Mouse (Mus musculus): ENCODE measurements around the gene Dgkh. TPM values are rescaled to one million over a fixed set of nuclear protein-coding genes. Genes with fewer than 3 reads are reported as not detected.

Gene Dgkh
- total RNA-seq, 2 experiments from 2014 or later: 8.6 to 8.9 TPM

DNA sequence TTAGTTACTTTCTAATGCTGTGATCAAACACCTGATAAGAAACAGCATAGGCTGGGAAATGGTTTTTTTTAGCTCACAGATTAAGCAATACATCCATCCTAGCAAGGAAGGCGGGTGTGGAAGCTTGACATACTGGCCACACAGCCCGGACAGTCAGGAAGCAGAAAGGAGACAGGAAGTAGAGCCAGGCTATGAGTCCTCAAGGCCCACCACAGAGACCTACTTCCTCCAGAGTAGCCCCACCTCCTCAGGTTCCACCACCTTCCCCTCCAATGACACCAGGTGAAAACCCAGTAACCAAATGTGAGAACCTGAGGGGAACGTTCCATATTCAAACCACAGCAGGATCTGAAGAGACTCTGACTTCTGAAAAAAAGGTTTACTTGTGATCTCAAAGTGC, 53.6 kb downstream of the Dgkh start:
- no peak for DNase-seq (ENCODE audit: low spot score in 2 of 2)

DNA sequence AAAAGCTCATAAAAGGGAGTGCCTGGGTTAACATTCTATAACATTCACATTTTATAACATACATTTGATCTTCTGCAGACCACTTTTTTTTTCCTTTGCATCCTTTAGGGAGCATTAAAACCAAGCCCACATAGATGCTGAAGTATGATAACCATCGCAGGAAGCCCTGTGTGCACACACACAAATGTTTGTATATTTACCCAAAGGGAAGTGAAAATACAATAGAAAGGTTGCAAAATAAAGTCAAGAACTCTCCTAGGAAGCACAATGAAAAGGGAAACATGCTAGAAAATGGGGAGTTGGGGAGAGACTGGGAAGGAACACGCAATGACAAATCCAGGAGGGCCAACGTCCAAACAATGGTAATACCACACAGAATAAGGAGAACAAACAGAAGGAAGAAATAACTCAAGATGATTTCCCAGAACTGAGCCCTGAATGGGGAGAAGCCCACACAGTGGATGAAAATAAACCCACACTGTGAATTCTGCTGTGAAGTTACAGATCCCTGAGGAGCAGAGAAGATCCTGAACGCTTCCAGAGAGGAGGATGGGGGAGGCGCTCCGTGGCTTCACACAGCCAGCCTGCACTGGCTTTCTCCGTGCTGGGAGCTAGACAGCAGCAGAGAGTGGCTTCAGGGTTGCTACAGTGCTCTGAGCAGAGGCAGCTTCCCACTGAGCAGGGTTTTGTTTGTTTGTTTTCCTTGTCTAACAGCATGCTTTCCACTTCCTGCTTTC, 54.6 kb downstream of the Dgkh start:
- DNase-seq (ENCODE audit: low spot score in 2 of 2): peak in 1 of 2 experiments; percentile 37

DNA sequence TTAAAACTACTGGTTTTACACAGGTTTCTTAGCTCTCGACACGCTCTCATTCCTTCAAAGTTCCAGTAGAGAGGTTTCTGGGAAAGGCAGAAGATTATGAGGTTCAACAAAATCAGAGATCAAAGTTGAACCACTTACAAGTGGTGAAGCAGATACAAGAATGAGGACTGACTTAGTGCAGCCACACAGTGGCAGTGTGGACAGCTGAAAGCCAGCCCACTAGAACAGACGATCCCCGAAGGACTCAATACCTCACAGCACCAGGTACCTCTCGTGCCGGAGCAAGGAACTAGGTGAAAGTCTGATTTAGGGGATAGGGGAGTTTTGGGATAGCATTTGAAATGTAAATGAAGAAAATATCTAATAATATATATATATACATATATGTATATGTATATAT, 56.1 kb downstream of the Dgkh start:
- no peak for DNase-seq (ENCODE audit: low spot score in 2 of 2)

DNA sequence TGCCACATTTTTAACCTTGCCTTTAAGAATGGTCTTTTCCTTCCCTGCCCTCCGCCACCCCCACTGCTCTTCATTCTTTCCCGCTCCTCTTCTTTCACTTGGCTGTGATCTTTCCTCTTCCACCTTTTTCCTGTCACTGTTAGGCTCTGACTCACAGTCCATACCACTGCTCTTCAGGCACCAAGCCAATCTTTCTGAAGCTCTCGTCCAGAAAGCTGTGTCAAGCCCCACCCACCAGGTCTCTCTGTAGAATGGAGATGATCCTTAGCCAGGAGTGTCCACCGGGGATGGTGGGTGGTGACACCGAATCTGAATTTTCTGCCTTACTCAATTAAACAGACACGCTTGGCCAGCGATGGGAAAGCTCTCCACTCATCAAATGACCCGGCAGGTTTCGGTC, 58.0 kb downstream of the Dgkh start:
- DNase-seq (ENCODE audit: low spot score in 2 of 2): no peak

DNA sequence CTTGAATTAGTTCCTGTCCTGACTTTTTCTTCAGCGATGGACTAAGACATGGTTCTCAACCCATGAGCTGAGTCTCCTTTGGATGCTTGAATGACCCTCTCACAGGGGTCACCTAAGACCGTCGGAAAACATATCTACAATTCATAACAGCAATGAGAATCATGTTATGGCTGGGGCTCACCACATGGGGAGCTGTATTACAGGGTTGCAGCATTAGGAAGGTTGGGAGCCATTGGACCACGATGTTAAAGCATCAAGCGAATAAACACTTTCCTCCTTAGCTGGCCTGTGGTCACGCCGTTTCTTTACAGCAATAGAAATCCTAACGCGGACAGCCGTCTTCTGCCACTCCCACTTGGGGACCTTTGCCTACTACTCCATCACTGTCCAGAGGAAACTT, 62.6 kb downstream of the Dgkh start:
- DNase-seq (ENCODE audit: low spot score in 2 of 2): no peak

DNA sequence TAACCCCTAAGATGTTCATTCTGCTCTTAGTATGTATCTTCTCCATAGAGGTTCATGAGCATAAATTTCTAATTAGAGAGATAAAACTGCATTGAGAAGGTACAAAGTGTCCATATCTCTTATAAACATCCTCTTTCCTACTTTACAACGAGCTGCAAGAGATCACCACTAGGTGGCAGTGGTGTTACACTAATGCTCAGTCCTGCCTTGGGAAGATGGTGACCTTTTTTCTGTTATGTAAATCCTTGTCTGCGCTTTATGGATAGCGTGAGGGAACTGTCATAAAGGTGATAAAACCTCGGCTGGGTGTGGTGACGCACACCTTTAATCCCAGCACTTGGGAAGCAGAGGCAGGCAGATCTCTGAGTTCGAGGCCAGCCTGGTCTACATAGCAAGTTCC, 64.3 kb downstream of the Dgkh start:
- DNase-seq (ENCODE audit: low spot score in 2 of 2): peak; percentile 27 to 69

DNA sequence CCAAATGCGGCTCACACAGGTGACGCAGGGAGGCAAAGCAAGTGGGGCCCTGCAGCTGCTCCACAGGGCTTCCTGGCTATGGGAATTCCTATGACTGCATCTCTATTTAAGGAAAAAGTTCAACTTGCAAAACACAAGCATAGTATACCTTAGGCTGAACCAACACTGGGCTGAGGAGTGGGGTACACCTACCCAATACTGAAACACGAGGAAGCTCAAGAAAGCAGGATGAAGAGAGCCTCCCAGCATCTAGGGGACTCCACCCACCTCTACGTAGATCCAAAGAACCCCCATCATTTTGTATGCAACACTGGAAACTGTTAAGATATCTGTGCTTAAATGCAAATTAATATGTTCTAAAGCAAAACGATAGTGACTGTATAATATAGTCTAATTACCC, 64.8 kb downstream of the Dgkh start:
- DNase-seq (ENCODE audit: low spot score in 2 of 2): no peak

DNA sequence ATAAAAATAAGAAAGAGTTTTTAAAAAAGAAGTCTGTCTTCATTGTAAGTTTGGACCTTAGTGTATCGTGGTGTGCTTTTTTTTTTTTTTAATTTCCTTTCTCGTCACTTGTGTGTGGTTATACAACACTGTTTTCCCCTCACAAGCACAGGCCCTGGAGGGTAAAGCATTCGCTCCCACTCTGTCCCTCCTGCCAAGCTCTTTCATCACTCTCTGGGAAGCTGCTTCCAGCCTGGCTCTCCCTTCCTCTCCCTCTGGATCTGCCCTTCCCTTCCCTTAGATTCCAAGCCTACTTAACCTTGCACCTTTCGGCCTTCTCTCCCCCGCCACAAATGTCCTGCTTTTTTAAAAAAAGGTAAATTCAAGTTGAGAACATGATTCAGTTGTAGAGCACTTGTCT, 69.9 kb downstream of the Dgkh start:
- DNase-seq (ENCODE audit: low spot score in 2 of 2): no peak

DNA sequence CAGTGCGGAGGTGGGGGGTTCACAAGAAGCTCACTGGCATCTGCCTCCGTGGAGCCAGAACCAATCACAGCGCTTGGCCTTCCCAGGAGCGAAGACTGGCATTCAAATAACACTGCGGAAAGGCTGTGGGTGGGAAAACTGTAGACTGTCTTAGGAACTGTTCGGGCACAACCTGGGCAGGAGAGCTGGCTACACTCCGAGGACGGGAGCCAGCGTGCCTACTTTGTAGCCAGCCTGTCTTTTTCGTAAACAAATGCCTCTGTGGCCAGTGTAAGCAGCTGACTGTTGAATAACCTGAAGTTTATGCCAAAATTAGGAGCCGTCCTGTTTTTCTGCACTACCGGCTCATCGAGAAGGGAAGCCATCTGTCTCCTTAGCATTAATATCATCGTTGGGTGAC, 71.1 kb downstream of the Dgkh start:
- no peak for DNase-seq (ENCODE audit: low spot score in 2 of 2)

DNA sequence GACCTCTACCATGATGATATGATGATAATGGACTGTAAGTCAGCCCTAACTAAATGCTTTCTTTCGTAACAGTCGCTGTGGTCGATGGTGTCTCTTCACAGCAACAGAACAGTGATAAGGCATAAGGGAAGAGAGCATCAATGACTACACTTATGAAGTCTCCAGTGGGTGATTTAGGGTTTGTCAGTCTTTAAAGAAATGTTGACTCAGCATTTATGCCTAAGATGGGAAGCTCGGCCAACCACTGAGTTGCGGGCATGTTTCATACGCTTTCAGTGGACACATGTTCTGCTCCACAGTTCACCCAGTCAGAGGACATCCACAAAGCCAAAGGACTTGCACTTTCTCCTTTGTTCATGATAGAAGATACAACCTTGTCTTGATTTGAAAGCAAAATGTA, 73.9 kb downstream of the Dgkh start:
- no peak for DNase-seq (ENCODE audit: low spot score in 2 of 2)

DNA sequence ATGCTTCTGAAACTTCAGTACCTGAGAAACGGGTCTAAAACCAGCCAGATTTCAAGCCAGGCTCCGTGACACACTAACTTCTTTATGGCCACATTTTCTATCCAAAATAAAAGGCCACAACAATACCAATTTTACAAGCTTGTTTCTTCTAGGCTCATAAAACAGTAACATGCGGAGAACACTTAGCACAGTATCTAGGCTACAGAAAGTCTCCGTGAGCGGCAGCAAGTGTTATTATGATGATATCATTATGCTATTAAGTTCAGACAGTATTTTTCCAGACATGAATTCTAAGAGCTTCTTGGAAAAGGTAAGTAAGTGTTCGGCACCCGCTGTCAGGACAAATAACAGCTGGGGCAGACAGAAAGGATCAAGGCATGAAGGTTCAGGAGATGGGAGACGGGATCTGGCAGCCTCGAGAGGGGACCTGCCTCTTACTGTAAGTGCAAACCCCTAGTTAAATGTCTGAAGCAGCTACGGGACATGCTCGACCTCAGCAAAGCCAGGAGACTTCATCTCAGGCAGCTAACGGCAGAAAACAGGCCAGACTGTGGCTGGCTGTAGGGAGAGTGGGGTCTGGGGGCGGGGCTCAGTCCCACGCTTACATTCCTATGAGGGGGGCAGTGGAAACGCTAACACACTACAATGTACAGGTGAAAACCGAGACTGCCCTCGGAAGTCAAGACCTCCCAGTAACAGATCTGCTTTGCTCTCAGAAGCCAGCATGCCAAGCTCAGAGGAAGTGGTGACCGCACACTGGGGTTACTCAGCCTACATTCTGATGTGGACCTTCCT, 75.5 kb downstream of the Dgkh start:
- DNase-seq (ENCODE audit: low spot score in 2 of 2): no peak

DNA sequence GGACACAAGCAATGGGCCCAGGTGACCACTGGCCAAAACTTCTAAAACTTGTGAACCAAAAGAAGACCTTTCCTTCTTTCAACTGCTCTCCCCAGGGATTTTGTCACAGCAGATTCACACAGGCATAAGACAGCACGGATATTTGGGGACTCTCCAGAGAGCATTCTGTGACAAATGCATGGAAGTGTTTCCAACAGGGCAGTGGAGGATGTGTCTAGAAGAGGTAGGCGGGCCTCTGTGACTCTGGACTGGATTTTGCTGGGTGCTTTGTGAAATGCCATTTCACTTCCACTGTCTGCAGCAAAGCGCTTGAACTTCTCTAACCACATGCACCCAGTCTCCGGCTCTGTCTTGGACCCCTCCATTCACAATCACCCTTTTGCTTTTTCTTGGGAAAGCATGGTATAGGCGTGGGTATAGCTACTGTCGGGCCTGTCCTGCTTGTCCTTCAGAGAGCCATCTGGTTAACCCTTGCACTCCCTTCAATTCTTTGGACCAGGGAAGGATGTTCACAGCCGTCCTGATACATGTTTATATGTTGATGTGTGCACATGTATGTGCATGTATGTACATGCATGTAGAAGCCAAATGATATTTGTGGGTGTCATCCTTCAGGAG, 77.5 kb downstream of the Dgkh start:
- no peak for DNase-seq (ENCODE audit: low spot score in 2 of 2)

DNA sequence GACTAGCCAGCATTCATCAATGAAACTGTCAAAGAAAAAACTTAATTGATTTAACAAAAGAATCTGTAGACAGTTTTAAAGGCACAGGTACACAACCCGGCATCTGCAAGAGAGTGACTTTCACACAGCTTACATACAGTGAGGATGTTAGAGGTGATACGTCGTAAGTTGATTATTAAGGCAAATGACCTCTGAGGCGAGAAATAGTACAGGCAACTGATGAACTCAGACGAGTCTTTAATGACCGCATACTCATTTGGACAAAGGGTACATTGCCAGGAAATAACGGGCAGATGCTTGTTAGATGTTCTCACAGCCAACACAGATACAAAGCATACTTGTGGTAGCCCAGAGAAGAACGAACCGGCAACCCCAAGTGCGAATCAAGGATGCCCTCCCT, 78.4 kb downstream of the Dgkh start:
- no peak for DNase-seq (ENCODE audit: low spot score in 2 of 2)

DNA sequence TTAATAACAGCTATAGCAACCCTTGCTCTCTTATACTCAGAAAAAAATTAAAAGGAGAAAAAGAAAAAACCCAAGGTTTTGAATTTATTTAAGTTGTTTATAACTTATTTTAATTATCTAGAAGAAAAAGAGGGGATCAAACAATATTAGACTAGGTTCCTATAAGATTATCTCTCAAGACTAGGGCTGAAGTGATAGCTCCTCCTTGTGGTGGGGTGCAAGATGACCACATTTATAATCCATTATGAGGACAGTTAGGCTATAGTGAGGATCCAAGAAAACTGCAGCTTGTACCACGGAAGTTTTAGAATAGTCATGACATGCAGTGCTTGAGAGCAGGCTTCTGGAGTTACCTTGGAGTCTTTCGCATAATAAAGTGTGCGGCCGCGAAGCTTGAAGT, 79.2 kb downstream of the Dgkh start:
- DNase-seq (ENCODE audit: low spot score in 2 of 2): no peak

DNA sequence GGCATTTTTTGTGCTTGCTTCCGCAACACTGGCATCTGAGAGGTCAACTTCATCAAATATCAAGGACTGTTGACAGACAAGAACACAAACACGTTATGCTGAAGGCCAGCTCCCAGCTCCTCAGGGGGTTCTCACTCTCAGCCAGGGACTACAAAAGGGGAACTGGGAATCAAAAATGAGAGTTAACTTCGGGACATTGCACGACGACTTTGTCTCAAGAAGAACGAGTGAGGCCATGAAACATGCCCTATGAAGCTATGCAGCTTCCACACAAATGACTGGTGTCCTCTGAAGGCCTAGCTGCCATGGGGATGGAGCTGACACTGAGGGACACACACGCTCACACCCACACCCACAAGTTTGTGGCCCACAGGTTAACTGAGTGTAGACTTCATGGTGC, 80.9 kb downstream of the Dgkh start:
- DNase-seq (ENCODE audit: low spot score in 2 of 2): no peak

DNA sequence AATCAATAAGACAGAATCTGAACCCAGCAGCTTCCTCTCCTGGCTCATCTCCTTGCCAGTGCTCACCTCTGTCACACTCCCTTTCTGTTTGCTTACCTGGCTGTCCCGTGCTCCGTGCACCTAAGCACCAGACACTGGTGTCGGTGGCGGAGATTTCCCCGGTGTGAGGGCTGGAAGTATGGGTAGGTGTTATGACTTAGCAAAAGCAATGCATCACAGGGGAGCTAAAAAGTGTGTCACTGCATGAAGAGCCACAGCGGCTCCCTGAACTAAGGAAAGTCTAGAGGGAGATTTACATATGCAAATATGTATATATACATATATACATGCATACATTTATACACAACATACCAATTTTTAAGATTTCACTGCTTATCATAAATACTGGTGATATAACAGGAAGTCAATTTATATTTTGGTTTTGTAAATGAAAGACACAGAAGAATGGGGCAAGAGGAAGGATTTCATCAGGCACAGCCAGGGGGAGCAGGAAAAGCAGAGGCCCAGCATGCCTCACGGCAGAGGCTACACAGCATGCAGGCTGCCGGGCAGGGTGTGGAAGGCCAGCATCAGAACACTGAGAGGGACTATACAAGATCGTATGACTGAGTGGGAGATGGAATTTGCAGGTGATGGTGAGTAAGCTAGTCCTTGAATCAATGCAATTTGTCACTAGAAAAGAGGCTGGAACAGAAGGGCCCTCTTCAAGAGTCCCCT, 82.0 kb downstream of the Dgkh start:
- DNase-seq (ENCODE audit: low spot score in 2 of 2): no peak

DNA sequence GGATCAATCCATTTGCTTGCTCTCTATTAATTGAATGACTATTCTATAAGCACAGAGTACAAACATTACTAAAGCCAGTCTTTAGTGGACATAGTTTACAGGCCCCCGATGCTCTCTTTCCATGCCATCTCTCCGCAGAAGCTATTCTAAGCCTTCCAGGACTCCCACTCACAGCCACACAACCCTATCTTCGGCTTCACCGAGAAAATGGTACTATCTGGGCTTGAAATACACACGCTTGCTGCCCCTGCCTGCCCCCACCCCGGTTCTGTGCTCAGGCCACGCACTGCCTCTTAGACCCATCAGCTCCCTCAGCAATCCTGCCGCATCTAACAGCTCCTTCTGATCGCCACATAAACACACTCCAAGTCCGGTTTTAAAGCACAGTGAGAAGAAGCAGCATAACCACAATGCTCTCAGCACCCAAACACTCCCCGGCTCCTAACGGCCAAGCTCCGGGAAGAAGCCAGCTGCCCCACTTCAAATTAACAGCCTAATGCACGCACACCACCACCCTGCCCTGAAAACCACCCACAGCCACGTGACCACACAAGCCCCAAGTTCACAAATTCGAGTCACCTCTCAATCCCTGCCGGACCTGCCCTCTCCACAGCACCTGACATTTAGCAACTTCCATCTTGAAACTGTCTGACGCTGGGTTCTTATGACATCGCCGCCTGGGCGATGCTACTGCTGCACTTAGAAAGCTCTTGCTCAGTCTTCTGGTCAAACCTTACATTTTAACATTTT, 82.9 kb downstream of the Dgkh start:
- no peak for DNase-seq (ENCODE audit: low spot score in 2 of 2)

DNA sequence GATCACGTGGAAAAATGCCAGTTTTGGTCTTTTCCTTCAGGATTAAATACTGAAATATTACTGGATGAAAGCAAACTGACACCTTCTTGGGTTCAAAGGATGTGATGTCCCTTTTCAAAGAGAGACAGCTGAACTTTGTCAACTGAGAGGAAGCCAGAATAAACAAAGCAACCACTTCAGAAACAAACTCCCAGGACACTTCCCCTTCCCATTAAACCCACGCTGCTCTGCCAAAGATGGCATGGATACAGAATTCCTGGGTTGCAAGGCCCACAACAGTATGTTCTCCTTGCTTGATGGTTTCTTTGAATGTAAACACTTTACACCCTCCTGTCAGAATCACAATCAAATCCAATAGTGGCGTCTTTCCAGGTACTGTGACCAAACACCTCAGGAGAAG, 87.0 kb downstream of the Dgkh start:
- DNase-seq (ENCODE audit: low spot score in 2 of 2): no peak

DNA sequence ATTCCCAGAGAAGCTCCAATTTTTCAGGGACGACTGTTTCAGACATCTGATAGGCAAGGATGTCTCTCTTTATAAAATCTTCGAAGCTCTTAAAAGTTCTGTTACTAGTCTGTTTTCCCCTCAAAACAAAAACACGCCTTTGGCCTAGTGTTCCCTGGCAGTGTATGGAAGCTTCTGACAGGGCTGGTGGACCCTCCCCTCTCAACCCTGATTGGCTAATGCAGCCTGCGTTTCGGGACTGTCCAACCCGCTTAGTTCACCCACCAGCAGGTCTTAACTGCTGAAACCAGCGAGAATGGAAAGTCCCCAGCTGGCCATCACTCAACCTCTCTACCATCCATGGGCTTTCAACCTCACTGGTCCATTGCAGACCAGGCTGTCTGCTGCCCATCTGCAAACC, 91.3 kb downstream of the Dgkh start:
- DNase-seq (ENCODE audit: low spot score in 2 of 2): no peak

DNA sequence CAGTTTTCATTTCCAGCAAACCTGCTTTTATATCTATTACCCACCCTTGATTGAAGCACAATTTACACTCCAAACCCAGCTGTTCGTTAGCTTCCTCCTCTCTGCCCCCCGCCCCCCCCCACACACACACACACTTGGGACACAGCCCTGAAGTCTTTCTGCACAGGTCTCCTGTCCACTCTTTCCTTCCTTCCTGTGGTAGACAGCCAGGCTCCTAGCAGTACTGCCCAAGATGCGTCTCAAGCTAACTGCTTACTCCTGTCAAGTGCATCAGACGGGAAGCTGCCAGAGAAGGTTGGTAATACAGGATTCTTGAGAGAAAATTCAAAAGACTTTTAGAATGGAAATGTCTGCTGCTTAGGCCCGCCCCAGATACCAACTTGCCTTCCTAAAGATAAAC, 92.9 kb downstream of the Dgkh start:
- no peak for DNase-seq (ENCODE audit: low spot score in 2 of 2)
